Mouse (Mus musculus) gastrocnemius, postnatal 36 days (tissue): ENCODE measurements around the gene Stpg4. TPM values are rescaled to one million over a fixed set of nuclear protein-coding genes. Genes with fewer than 3 reads are reported as not detected.

Experiments used
- DNase-seq, 2 experiments: peaks; one replicate each; pipeline ENCODE4 v3.0.0; 2022
- intact Hi-C: fragments of 180-260 bp; cut with DNase I; formaldehyde crosslinking; loops from one replicate; pipeline ENCODE4 v1.15.1; 2025
- long read RNA-seq, 2 experiments: library from polyadenylated mRNA; stranded (forward); transcript quantifications; one replicate each; pipeline ENCODE4 v2.0.0; 2021
- total RNA-seq, 2 experiments: library from RNA; stranded (reverse); gene quantifications; 2 replicates each; pipeline ENCODE4 v1.2.3; 2021

Stpg4 gene
- total RNA-seq = not detected
- long read RNA-seq, experiment 1 = 0 reads
- long read RNA-seq, experiment 2 = 0 reads

GRCm38 (mm10) chr17:87427511-87427910 lies at the start of gene Stpg4:
Gene Stpg4, minus strand, starts transcription at chr17:87427741.
- intact Hi-C loops = no loop called here

GRCm38 (mm10) chr17:87475356-87475755 lies 47.8 kb upstream of the Stpg4 start:
- DNase-seq = no peak
- intact Hi-C loops = no loop called here

More at GRCm38 (mm10) chr17:87427511-87427910, at the start of gene Stpg4:
- no peak for DNase-seq

GRCm38 (mm10) chr17:87474501-87474795 lies 46.9 kb upstream of the Stpg4 start:
- no peak for DNase-seq
- intact Hi-C loops = no loop called here

GRCm38 (mm10) chr17:87473736-87474500 lies 46.4 kb upstream of the Stpg4 start:
- intact Hi-C loops = no loop called here
- DNase-seq = no peak

- intact Hi-C loops = no loop called here
- DNase-seq = no peak
Measured at GRCm38 (mm10) chr17:87473441-87473735, 45.8 kb upstream of the Stpg4 start.

GRCm38 (mm10) chr17:87472879-87473278 lies 45.3 kb upstream of the Stpg4 start:
- no peak for DNase-seq
- intact Hi-C loops = no loop called here

GRCm38 (mm10) chr17:87471661-87472060 lies 44.1 kb upstream of the Stpg4 start:
- no peak for DNase-seq
- intact Hi-C loops = no loop called here

GRCm38 (mm10) chr17:87470797-87471196 lies 43.3 kb upstream of the Stpg4 start:
- intact Hi-C loops = no loop called here

GRCm38 (mm10) chr17:87470282-87470681 lies 42.7 kb upstream of the Stpg4 start:
- intact Hi-C loops = no loop called here
- no peak for DNase-seq

More at GRCm38 (mm10) chr17:87470797-87471196, 43.3 kb upstream of the Stpg4 start:
- no peak for DNase-seq

- intact Hi-C loops = no loop called here
- DNase-seq = no peak
Measured at GRCm38 (mm10) chr17:87469428-87469827, 41.9 kb upstream of the Stpg4 start.

GRCm38 (mm10) chr17:87468616-87469015 lies 41.1 kb upstream of the Stpg4 start:
- intact Hi-C loops = no loop called here
- DNase-seq = no peak

GRCm38 (mm10) chr17:87461499-87461896 lies 34.0 kb upstream of the Stpg4 start:
- DNase-seq = no peak
- intact Hi-C loops = no loop called here

- no peak for DNase-seq
- intact Hi-C loops = no loop called here
Measured at GRCm38 (mm10) chr17:87460669-87461498, 33.3 kb upstream of the Stpg4 start.

GRCm38 (mm10) chr17:87459750-87460668 lies 32.5 kb upstream of the Stpg4 start:
- no peak for DNase-seq
- intact Hi-C loops = no loop called here

- DNase-seq = peak; percentile 44 to 53
- intact Hi-C loops = no loop called here
Measured at GRCm38 (mm10) chr17:87458911-87459749, 31.6 kb upstream of the Stpg4 start.

GRCm38 (mm10) chr17:87457961-87458360 lies 30.4 kb upstream of the Stpg4 start:
- intact Hi-C loops = no loop called here
- no peak for DNase-seq

GRCm38 (mm10) chr17:87454121-87454520 lies 26.6 kb upstream of the Stpg4 start:
- intact Hi-C loops = no loop called here
- no peak for DNase-seq

GRCm38 (mm10) chr17:87453336-87453735 lies 25.8 kb upstream of the Stpg4 start:
- intact Hi-C loops = no loop called here
- no peak for DNase-seq

- DNase-seq = no peak
- intact Hi-C loops = loop anchor here (5.0 kb wide), 3 partner anchors 72 to 132 kb away; no protein-coding TSS in a partner anchor
Measured at GRCm38 (mm10) chr17:87448881-87449280, 21.3 kb upstream of the Stpg4 start.

GRCm38 (mm10) chr17:87448339-87448738 lies 20.8 kb upstream of the Stpg4 start:
- no peak for DNase-seq
- intact Hi-C loops = loop anchor here (5.0 kb wide), 3 partner anchors 71 to 131 kb away; no protein-coding TSS in a partner anchor
